Mouse (Mus musculus) cerebellum, postnatal 25 days (tissue): ENCODE data around the gene B4galt3.

Experiments
- DNase-seq, 2 experiments: peaks; one replicate each; pipeline ENCODE4 v3.0.0; 2021; ENCODE audit warnings: mixed read lengths in 2 of 2

The B4galt3 gene

GRCm38 (mm10) chr1:171265971-171266744 is 4.0 kb upstream of the B4galt3 start:
- DNase-seq: no peak

- no peak for DNase-seq
Observed at GRCm38 (mm10) chr1:171268341-171268740, 1.8 kb upstream of the B4galt3 start.

GRCm38 (mm10) chr1:171270573-171270900 is 409 bp downstream of the B4galt3 start:
- peak in 1 of 2 experiments; percentile 70 for DNase-seq

- DNase-seq: no peak
Observed at GRCm38 (mm10) chr1:171271196-171271595, 1.1 kb downstream of the B4galt3 start.

GRCm38 (mm10) chr1:171271622-171272021 is 1.5 kb downstream of the B4galt3 start:
- DNase-seq: no peak

- no peak for DNase-seq
Observed at GRCm38 (mm10) chr1:171272086-171272485, 2.0 kb downstream of the B4galt3 start.

GRCm38 (mm10) chr1:171274171-171274570 is 4.0 kb downstream of the B4galt3 start:
- DNase-seq: no peak

- DNase-seq: no peak
Observed at GRCm38 (mm10) chr1:171275144-171275734, 5.1 kb downstream of the B4galt3 start.

GRCm38 (mm10) chr1:171276110-171276748 is 6.1 kb downstream of the B4galt3 start:
- DNase-seq: no peak

GRCm38 (mm10) chr1:171277736-171278135 is 7.6 kb downstream of the B4galt3 start:
- DNase-seq: no peak

- DNase-seq: no peak
Observed at GRCm38 (mm10) chr1:171278436-171278835, 8.3 kb downstream of the B4galt3 start.

- DNase-seq: peak in 1 of 2 experiments; percentile 5
Observed at GRCm38 (mm10) chr1:171279012-171279705, 9.0 kb downstream of the B4galt3 start.

GRCm38 (mm10) chr1:171279721-171280120 is 9.6 kb downstream of the B4galt3 start:
- peak in 1 of 2 experiments; percentile 4 for DNase-seq

GRCm38 (mm10) chr1:171280250-171280915 is 10.3 kb downstream of the B4galt3 start:
- no peak for DNase-seq

- DNase-seq: peak; percentile 92 to 94
Observed at GRCm38 (mm10) chr1:171280916-171281527, 10.9 kb downstream of the B4galt3 start, which contains the start of gene Ppox. Gene Ppox (minus strand): TSS chr1:171281186.

GRCm38 (mm10) chr1:171281528-171281923 is 11.4 kb downstream of the B4galt3 start:
- DNase-seq: peak; percentile 83 to 86

GRCm38 (mm10) chr1:171282086-171282805 is 12.1 kb downstream of the B4galt3 start:
- DNase-seq: peak in 1 of 2 experiments; percentile 8

GRCm38 (mm10) chr1:171283188-171284160 is 13.3 kb downstream of the B4galt3 start:
- DNase-seq: peak in 1 of 2 experiments; percentile 5

GRCm38 (mm10) chr1:171284491-171284890 is 14.4 kb downstream of the B4galt3 start:
- DNase-seq: no peak
